Comparison of ENCODE assay signal across 7 mouse cellular contexts in the genomic region with DNA sequence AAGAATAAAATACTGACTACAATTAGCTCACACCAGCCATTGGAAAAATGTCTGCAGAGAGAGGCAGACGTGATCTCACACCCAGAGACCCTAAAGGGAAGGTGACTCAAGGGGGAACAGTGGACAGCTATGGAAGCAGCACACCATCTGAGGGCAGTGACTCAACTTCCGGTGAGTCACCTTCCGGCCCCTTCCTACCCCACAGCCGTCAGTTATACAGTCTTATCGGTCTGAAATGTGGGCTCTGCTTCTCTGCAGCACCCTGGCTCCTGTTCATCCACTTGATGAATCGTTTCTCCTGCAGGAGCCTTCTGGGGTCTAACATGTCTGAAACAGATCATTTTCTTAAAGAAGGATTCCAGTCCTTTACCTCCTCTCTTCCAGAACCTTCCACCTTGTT.
DNase-seq lines count a peak whose midpoint lies in the region; ATAC-seq lines count a peak whose summit lies in the region.

No protein-coding gene starts in this region.

- H3K27me3 ChIP-seq in liver, embryonic 13.5 days, result no peaks in the 10 kb centered on the region
- H3K27me3 ChIP-seq in midbrain, embryonic 15.5 days (replicated peaks), result no peaks in the 10 kb centered on the region

- H3K4me3 ChIP-seq in liver, embryonic 13.5 days (replicated peaks), result no peak overlapping the region
- no peak overlapping the region for H3K4me3 ChIP-seq in midbrain, embryonic 15.5 days

- 8% methylated on average over 6 of the region's 6 CpGs for WGBS in liver, embryonic 13.5 days (ENCODE audit: insufficient replicate concordance)
- 82% methylated on average over 6 of the region's 6 CpGs for WGBS in midbrain, embryonic 15.5 days

- ATAC-seq in liver, embryonic 13.5 days (ENCODE audit: low read depth), result peak; percentile 62
- no peak for ATAC-seq in midbrain, embryonic 15.5 days (replicated peaks)

- no peaks in the 10 kb centered on the region for H3K36me3 ChIP-seq in liver, embryonic 13.5 days
- H3K36me3 ChIP-seq in midbrain, embryonic 15.5 days (replicated peaks), result no peaks in the 10 kb centered on the region

- peak; percentile 99 for DNase-seq in 416B (ENCODE audit: low read depth)
- DNase-seq in CD4-positive helper T cell, adult 2 months (ENCODE audit: low read depth, low spot score), result peak; percentile 54
- DNase-seq in heart, adult 18-20 months, result peak; percentile 42 to 71
- DNase-seq in liver, embryonic 13.5 days, result peak; percentile 0
- no peak for DNase-seq in cerebellum, adult 9-11 months
- no peak for DNase-seq in right cerebral cortex, postnatal 10 days (ENCODE audit: low spot score in 2 of 2)

- H3K4me2 ChIP-seq in liver, embryonic 13.5 days, result no peak overlapping the region
- H3K4me2 ChIP-seq in midbrain, embryonic 15.5 days, result no peak overlapping the region

- H3K9ac ChIP-seq in liver, embryonic 13.5 days, result no peak overlapping the region
- no peak overlapping the region for H3K9ac ChIP-seq in midbrain, embryonic 15.5 days

- no peaks in the 10 kb centered on the region for H3K4me1 ChIP-seq in liver, embryonic 13.5 days (replicated peaks)
- H3K4me1 ChIP-seq in midbrain, embryonic 15.5 days, result peaks cover 16% of the 10 kb centered on the region; the same call in 1 of the 2 replicates

- no peaks in the 10 kb centered on the region for H3K9me3 ChIP-seq in liver, embryonic 13.5 days (replicated peaks)
- no peaks in the 10 kb centered on the region for H3K9me3 ChIP-seq in midbrain, embryonic 15.5 days

- no peak overlapping the region for H3K27ac ChIP-seq in liver, embryonic 13.5 days
- H3K27ac ChIP-seq in midbrain, embryonic 15.5 days, result no peak overlapping the region

Comparison
In these comparisons a context has a peak if more than half of its experiments do, and no peak if none do; other contexts are left out.
1. DNase-seq: peak in 416B (single experiment), CD4-positive helper T cell, adult 2 months (single experiment), heart, adult 18-20 months (2 of 2) and liver, embryonic 13.5 days (single experiment); none in cerebellum, adult 9-11 months (single experiment) and right cerebral cortex, postnatal 10 days (0 of 2).